8 mouse cellular contexts compared by ENCODE assay signal in genomic region chr12:22030717-22031116, GRCm38 (mm10).
A peak's percentile ranks its signal among the peaks of the same experiment; 100 is the strongest.
DNase-seq lines count a peak whose midpoint lies in the region; ATAC-seq and TF ChIP-seq lines count a peak whose summit lies in the region.
"Not testable (repeated sequence)": the region's sequence is repeated elsewhere in the genome, so short reads cannot be mapped to it uniquely, and the experiment has no call there.

No protein-coding gene starts in this region.

- 5% methylated on average over 43 of the region's 45 CpGs for WGBS in embryonic facial prominence, embryonic 15.5 days
- WGBS in heart, embryonic 13.5 days = 4% methylated on average over 28 of the region's 45 CpGs
- 4% methylated on average over 31 of the region's 45 CpGs for WGBS in intestine, postnatal 0 days
- 8% methylated on average over 33 of the region's 45 CpGs for WGBS in limb, embryonic 10.5 days
- 6% methylated on average over 32 of the region's 45 CpGs for WGBS in midbrain, embryonic 10.5 days
- WGBS in stomach, embryonic 14.5 days = 7% methylated on average over 40 of the region's 45 CpGs

- H3K36me3 ChIP-seq in embryonic facial prominence, embryonic 15.5 days; heart, embryonic 13.5 days; intestine, postnatal 0 days (ENCODE audit: control insufficient read depth, insufficient read depth); limb, embryonic 10.5 days; midbrain, embryonic 10.5 days; stomach, embryonic 14.5 days (ENCODE audit: control insufficient read depth, insufficient read depth, low read length): not testable (repeated sequence)

- not testable (repeated sequence) for H3K9me3 ChIP-seq in embryonic facial prominence, embryonic 15.5 days (replicated peaks); heart, embryonic 13.5 days; intestine, postnatal 0 days (ENCODE audit: control insufficient read depth); limb, embryonic 10.5 days (replicated peaks); stomach, embryonic 14.5 days (ENCODE audit: control insufficient read depth, low read depth, low read length)
- peaks cover 14% of the 10 kb centered on the region for H3K9me3 ChIP-seq in midbrain, embryonic 10.5 days (replicated peaks)

- ATAC-seq in embryonic facial prominence, embryonic 15.5 days (ENCODE audit: insufficient number of reproducible peaks, low FRiP score, low TSS enrichment, low read depth); heart, embryonic 13.5 days (ENCODE audit: extremely low read depth, insufficient number of reproducible peaks, low FRiP score, low TSS enrichment); intestine, postnatal 0 days; stomach, embryonic 14.5 days (ENCODE audit: insufficient number of reproducible peaks, insufficient read depth, low FRiP score, low read depth): not testable (repeated sequence)

- H3K4me3 ChIP-seq in embryonic facial prominence, embryonic 15.5 days (replicated peaks) = peak overlapping the region; percentile 21
- peak overlapping the region; percentile 31 for H3K4me3 ChIP-seq in heart, embryonic 13.5 days
- not testable (repeated sequence) for H3K4me3 ChIP-seq in intestine, postnatal 0 days (ENCODE audit: low read depth, low read length)
- peak overlapping the region; percentile 46 for H3K4me3 ChIP-seq in limb, embryonic 10.5 days
- peak overlapping the region; percentile 40; the same call in 1 of the 2 replicates for H3K4me3 ChIP-seq in midbrain, embryonic 10.5 days
- peak overlapping the region; percentile 16 for H3K4me3 ChIP-seq in stomach, embryonic 14.5 days (ENCODE audit: low read depth, low read length)

- H3K9ac ChIP-seq in embryonic facial prominence, embryonic 15.5 days; heart, embryonic 13.5 days; intestine, postnatal 0 days (ENCODE audit: low read depth, low read length); stomach, embryonic 14.5 days (replicated peaks; ENCODE audit: low read depth, low read length): not testable (repeated sequence)

- not testable (repeated sequence) for TF ChIP-seq CTCF in intestine, postnatal 0 days (IDR thresholded peaks at IDR 0.05; ENCODE audit: low read depth)

- not testable (repeated sequence) for H3K4me1 ChIP-seq in embryonic facial prominence, embryonic 15.5 days; heart, embryonic 13.5 days; intestine, postnatal 0 days (replicated peaks; ENCODE audit: control insufficient read depth, insufficient read depth, low read length); limb, embryonic 10.5 days; midbrain, embryonic 10.5 days; stomach, embryonic 14.5 days (ENCODE audit: control insufficient read depth, insufficient read depth, low read length)

- not testable (repeated sequence) for H3K27ac ChIP-seq in embryonic facial prominence, embryonic 15.5 days (replicated peaks); heart, embryonic 13.5 days (replicated peaks); intestine, postnatal 0 days (ENCODE audit: low read depth, low read length); limb, embryonic 10.5 days; midbrain, embryonic 10.5 days (replicated peaks); stomach, embryonic 14.5 days (ENCODE audit: low read length)

- not testable (repeated sequence) for H3K27me3 ChIP-seq in embryonic facial prominence, embryonic 15.5 days; heart, embryonic 13.5 days (replicated peaks); intestine, postnatal 0 days (replicated peaks; ENCODE audit: control insufficient read depth, insufficient read depth, low read length); limb, embryonic 10.5 days (ENCODE audit: low read depth, poor library complexity, severe bottlenecking); midbrain, embryonic 10.5 days (ENCODE audit: low read depth, poor library complexity, severe bottlenecking); stomach, embryonic 14.5 days (ENCODE audit: control insufficient read depth, insufficient read depth, low read length)

- DNase-seq in 3T3-L1 (ENCODE audit: low read depth, low spot score) = peak; percentile 65
- peak; percentile 5 for DNase-seq in adrenal gland, adult 8-10 months
- DNase-seq in limb, embryonic 10.5 days (ENCODE audit: low spot score) = peak; percentile 30
- DNase-seq in midbrain, embryonic 10.5 days (ENCODE audit: low spot score) = peak; percentile 11

- H3K4me2 ChIP-seq in embryonic facial prominence, embryonic 15.5 days (replicated peaks) = peak overlapping the region; percentile 27
- H3K4me2 ChIP-seq in heart, embryonic 13.5 days = peak overlapping the region; percentile 46
- peak overlapping the region; percentile 38; the same call in 1 of the 2 replicates for H3K4me2 ChIP-seq in intestine, postnatal 0 days (replicated peaks; ENCODE audit: low read depth)
- H3K4me2 ChIP-seq in stomach, embryonic 14.5 days (replicated peaks; ENCODE audit: low read depth, low read length) = peak overlapping the region; percentile 26; the same call in 1 of the 2 replicates

Comparison
In these comparisons a context has a peak if more than half of its experiments do, and no peak if none do; other contexts are left out.
1. DNase-seq: peak in every context shown above with its lines; median percentile 65 in 3T3-L1; 30 in limb, embryonic 10.5 days; 11 in midbrain, embryonic 10.5 days; 5 in adrenal gland, adult 8-10 months.